In genomic region chr10:29921658-29922057, GRCm38 (mm10) we compare ENCODE assay signal across 14 mouse cellular contexts.
A peak's percentile ranks its signal among the peaks of the same experiment; 100 is the strongest.
DNase-seq lines count a peak whose midpoint lies in the region; ATAC-seq lines count a peak whose summit lies in the region.
"Had no signal": no experiment of that assay in that cellular context is flagged by ENCODE, and none has a peak within 500 bp of the region (broad histone marks: within the 10 kb centered on the region; RNA-seq: fewer than 3 reads in every experiment).

No protein-coding gene starts in this region.

- intact Hi-C loops in heart, postnatal 25 days (cut with DNase I), result no loop called here

- H3K27ac ChIP-seq in hindbrain, embryonic 10.5 days, result 0 out of 2 replicates have a peak overlapping the region, but pooled peaks have one; percentile 36
- no peak overlapping the region for H3K27ac ChIP-seq in hindbrain, embryonic 13.5 days
- no peak overlapping the region for H3K27ac ChIP-seq in midbrain, embryonic 14.5 days (replicated peaks; ENCODE audit: low read depth, low read length)
- H3K27ac ChIP-seq in midbrain, embryonic 15.5 days, result no peak overlapping the region
- no peak overlapping the region for H3K27ac ChIP-seq in forebrain, embryonic 15.5 days (replicated peaks)
- H3K27ac ChIP-seq: left cerebral cortex, adult 2 months; neural tube, embryonic 12.5 days; stomach, embryonic 15.5 days had no signal

- H3K9me3 ChIP-seq in hindbrain, embryonic 10.5 days, result no peaks in the 10 kb centered on the region
- H3K9me3 ChIP-seq in hindbrain, embryonic 13.5 days, result no peaks in the 10 kb centered on the region
- H3K9me3 ChIP-seq in midbrain, embryonic 14.5 days (ENCODE audit: control insufficient read depth, low read length), result no peaks in the 10 kb centered on the region
- H3K9me3 ChIP-seq in midbrain, embryonic 15.5 days, result no peaks in the 10 kb centered on the region
- no peaks in the 10 kb centered on the region for H3K9me3 ChIP-seq in forebrain, embryonic 15.5 days
- H3K9me3 ChIP-seq: neural tube, embryonic 12.5 days; stomach, embryonic 15.5 days had no signal

- H3K4me2 ChIP-seq in hindbrain, embryonic 13.5 days, result no peak overlapping the region
- no peak overlapping the region for H3K4me2 ChIP-seq in midbrain, embryonic 14.5 days (ENCODE audit: low read length)
- no peak overlapping the region for H3K4me2 ChIP-seq in midbrain, embryonic 15.5 days
- H3K4me2 ChIP-seq in forebrain, embryonic 15.5 days (replicated peaks), result no peak overlapping the region
- H3K4me2 ChIP-seq: neural tube, embryonic 12.5 days; stomach, embryonic 15.5 days had no signal

- H3K36me3 ChIP-seq in hindbrain, embryonic 10.5 days, result no peaks in the 10 kb centered on the region
- H3K36me3 ChIP-seq in hindbrain, embryonic 13.5 days, result no peaks in the 10 kb centered on the region
- no peaks in the 10 kb centered on the region for H3K36me3 ChIP-seq in midbrain, embryonic 14.5 days (ENCODE audit: control insufficient read depth, insufficient read depth, low read length)
- H3K36me3 ChIP-seq in midbrain, embryonic 15.5 days (replicated peaks), result no peaks in the 10 kb centered on the region
- H3K36me3 ChIP-seq in forebrain, embryonic 15.5 days, result no peaks in the 10 kb centered on the region
- H3K36me3 ChIP-seq: neural tube, embryonic 12.5 days; stomach, embryonic 15.5 days had no signal

- ATAC-seq in hindbrain, embryonic 13.5 days (ENCODE audit: low FRiP score), result no peak
- peak; percentile 37; the same call in 1 of the 2 replicates for ATAC-seq in midbrain, embryonic 14.5 days (ENCODE audit: low FRiP score, low TSS enrichment)
- no peak; the same call in 1 of the 2 replicates for ATAC-seq in midbrain, embryonic 15.5 days (replicated peaks)
- 0 out of 2 replicates have a peak, but pooled peaks have one; percentile 57 for ATAC-seq in forebrain, embryonic 15.5 days (replicated peaks)

- no peaks in the 10 kb centered on the region for H3K27me3 ChIP-seq in hindbrain, embryonic 10.5 days (ENCODE audit: insufficient read depth, poor library complexity, severe bottlenecking)
- H3K27me3 ChIP-seq in hindbrain, embryonic 13.5 days, result no peaks in the 10 kb centered on the region
- H3K27me3 ChIP-seq in midbrain, embryonic 14.5 days (ENCODE audit: control insufficient read depth, insufficient read depth, low read length), result no peaks in the 10 kb centered on the region
- no peaks in the 10 kb centered on the region for H3K27me3 ChIP-seq in midbrain, embryonic 15.5 days (replicated peaks)
- H3K27me3 ChIP-seq in forebrain, embryonic 15.5 days, result no peaks in the 10 kb centered on the region
- H3K27me3 ChIP-seq: neural tube, embryonic 12.5 days; stomach, embryonic 15.5 days had no signal

- peaks cover 6% of the 10 kb centered on the region; the same call in 1 of the 2 replicates for H3K4me1 ChIP-seq in hindbrain, embryonic 10.5 days (replicated peaks)
- H3K4me1 ChIP-seq in hindbrain, embryonic 13.5 days (replicated peaks), result peaks cover 5% of the 10 kb centered on the region; the same call in 1 of the 2 replicates
- no peaks in the 10 kb centered on the region for H3K4me1 ChIP-seq in midbrain, embryonic 14.5 days (ENCODE audit: control insufficient read depth, insufficient read depth, low read length)
- no peaks in the 10 kb centered on the region for H3K4me1 ChIP-seq in midbrain, embryonic 15.5 days
- H3K4me1 ChIP-seq in forebrain, embryonic 15.5 days, result no peaks in the 10 kb centered on the region
- H3K4me1 ChIP-seq: neural tube, embryonic 12.5 days; stomach, embryonic 15.5 days had no signal

- peak; percentile 53 for DNase-seq in hindbrain, embryonic 10.5 days (ENCODE audit: low spot score)
- DNase-seq in midbrain, embryonic 14.5 days, result peak; percentile 5
- peak; percentile 54 for DNase-seq in yolk sac, embryonic 10.5 days (ENCODE audit: low spot score)
- no peak for DNase-seq in thymus, adult 18-20 months
- no peak for DNase-seq in heart, postnatal 25 days (ENCODE audit: low spot score)
- DNase-seq: adrenal gland, adult 2 months; kidney, postnatal 10 days; right cerebral cortex, postnatal 25 days had no signal

- no peak overlapping the region for H3K4me3 ChIP-seq in hindbrain, embryonic 10.5 days
- H3K4me3 ChIP-seq in hindbrain, embryonic 13.5 days, result no peak overlapping the region
- no peak overlapping the region for H3K4me3 ChIP-seq in midbrain, embryonic 14.5 days (replicated peaks; ENCODE audit: low read depth, low read length)
- H3K4me3 ChIP-seq in midbrain, embryonic 15.5 days, result no peak overlapping the region
- no peak overlapping the region for H3K4me3 ChIP-seq in forebrain, embryonic 15.5 days
- H3K4me3 ChIP-seq: left cerebral cortex, adult 2 months; neural tube, embryonic 12.5 days; stomach, embryonic 15.5 days had no signal

- 32% methylated on average over 4 of the region's 4 CpGs for WGBS in hindbrain, embryonic 10.5 days
- 44% methylated on average over 4 of the region's 4 CpGs for WGBS in hindbrain, embryonic 13.5 days
- WGBS in midbrain, embryonic 14.5 days, result 33% methylated on average over 4 of the region's 4 CpGs
- 33% methylated on average over 4 of the region's 4 CpGs for WGBS in midbrain, embryonic 15.5 days
- 43% methylated on average over 4 of the region's 4 CpGs for WGBS in forebrain, embryonic 15.5 days

- no peak overlapping the region for H3K9ac ChIP-seq in hindbrain, embryonic 13.5 days
- no peak overlapping the region for H3K9ac ChIP-seq in midbrain, embryonic 14.5 days (replicated peaks; ENCODE audit: low read length)
- no peak overlapping the region for H3K9ac ChIP-seq in midbrain, embryonic 15.5 days
- no peak overlapping the region for H3K9ac ChIP-seq in forebrain, embryonic 15.5 days (replicated peaks)
- H3K9ac ChIP-seq: neural tube, embryonic 12.5 days; stomach, embryonic 15.5 days had no signal

Comparison
In these comparisons a context has a peak if more than half of its experiments do, and no peak if none do; other contexts are left out.
1. ATAC-seq: peak in midbrain, embryonic 14.5 days (single experiment) and forebrain, embryonic 15.5 days (single experiment); none in hindbrain, embryonic 13.5 days (single experiment) and midbrain, embryonic 15.5 days (single experiment).
2. DNase-seq: peak in hindbrain, embryonic 10.5 days (single experiment), midbrain, embryonic 14.5 days (single experiment) and yolk sac, embryonic 10.5 days (single experiment); none in thymus, adult 18-20 months (0 of 2) and heart, postnatal 25 days (single experiment).